Mouse (Mus musculus) neutrophil, adult 83 days (primary cell): ENCODE results near the gene Olfr1217. TPM values are rescaled to one million over a fixed set of nuclear protein-coding genes. Genes with fewer than 3 reads are reported as not detected.

Source experiments
- total RNA-seq, 2 experiments: library from RNA; stranded (reverse); gene quantifications; one replicate each; pipeline ENCODE4 v1.2.4; 2023

The Olfr1217 gene
- total RNA-seq: not detected

DNA sequence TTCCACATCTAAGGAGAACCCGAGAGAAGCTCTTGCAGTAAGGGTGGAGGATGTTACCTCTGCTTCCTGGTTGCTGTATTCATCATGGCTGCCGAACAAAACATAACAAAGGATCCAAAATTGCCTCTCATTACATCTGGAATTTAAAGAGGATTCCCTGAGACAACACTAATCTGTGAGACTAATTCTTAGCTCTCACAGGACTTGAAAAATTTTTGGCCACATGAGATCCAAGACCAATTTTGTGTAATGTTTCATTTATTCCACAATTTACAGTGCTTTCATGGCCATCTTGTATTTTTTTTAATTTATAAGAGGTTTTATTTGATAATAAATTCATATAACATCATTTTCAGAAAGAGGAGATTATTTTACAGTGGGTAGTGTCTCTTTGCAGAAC lies at the start of gene Olfr1217:
Gene Olfr1217 (minus strand): TSS at position 101 of the 400 bp plus-strand sequence.

DNA sequence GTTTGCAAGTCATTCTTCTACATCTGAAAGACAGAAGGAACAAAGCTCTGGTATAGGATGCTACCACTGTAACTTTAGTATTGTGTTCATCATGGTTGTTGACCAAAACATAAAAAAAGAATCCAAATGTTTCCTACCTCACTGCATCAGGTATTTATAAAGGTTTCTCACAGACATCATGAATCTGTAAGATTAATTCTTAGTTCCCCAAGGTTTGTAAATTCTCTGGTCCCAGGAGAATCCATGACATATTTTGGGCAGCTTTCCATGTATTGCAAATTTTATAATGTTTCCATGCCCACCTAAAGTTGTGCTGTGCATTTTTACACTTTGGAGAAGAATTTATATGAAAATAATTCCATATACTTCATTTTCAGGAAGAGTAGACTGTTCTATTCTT lies 29.2 kb upstream of the Olfr1217 start, which contains the start of gene Olfr1218:
Gene Olfr1218 (minus strand): TSS at position 101 of the 400 bp plus-strand sequence.

DNA sequence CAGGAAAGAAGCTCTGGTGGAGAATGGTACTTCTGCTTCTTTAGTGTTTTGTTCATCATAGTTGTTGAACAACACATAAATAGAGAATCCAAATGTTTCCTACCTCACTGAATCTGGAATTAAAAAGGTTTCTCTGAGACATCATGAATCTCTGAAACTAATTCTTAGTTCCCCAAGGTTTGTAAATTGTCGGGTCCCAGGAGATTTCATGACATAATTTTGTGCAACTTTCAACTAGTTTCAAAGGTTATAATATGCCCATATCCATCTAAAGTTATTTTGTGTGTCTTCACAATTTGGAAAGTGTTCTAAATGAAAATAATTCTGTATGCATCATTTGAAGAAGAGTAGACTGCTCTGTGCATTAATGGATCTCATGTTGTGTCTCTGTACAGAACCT lies 13.6 kb downstream of the Olfr1217 start, which contains the start of gene Olfr1216:
Gene Olfr1216 (minus strand): TSS at position 101 of the 400 bp plus-strand sequence.

GRCm38 (mm10) chr2:89006873-89007272 lies 25.0 kb downstream of the Olfr1217 start, which contains the start of gene Olfr1215:
Gene Olfr1215, minus strand, starts transcription at chr2:89006973.

DNA sequence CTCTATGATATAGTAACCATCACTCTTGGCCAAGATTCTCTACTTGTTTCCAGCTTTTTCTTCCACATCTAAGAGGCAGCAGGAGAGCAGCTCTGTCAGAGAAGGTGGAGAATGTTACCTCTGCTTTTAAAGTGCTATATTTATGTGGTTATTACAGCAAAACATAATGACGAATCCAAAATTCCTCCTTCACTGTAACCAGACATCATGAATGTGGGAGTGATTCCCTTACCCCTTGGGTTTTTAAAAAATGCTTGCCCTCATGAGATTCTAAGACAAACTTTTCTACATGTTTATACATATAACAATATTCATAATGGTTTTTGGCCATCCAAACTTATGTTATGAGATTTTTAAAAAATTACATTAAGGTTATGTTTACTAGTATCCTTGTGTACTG lies 39.3 kb downstream of the Olfr1217 start, which contains the start of gene Olfr1214:
Gene Olfr1214 (minus strand): TSS at position 101 of the 400 bp plus-strand sequence.

DNA sequence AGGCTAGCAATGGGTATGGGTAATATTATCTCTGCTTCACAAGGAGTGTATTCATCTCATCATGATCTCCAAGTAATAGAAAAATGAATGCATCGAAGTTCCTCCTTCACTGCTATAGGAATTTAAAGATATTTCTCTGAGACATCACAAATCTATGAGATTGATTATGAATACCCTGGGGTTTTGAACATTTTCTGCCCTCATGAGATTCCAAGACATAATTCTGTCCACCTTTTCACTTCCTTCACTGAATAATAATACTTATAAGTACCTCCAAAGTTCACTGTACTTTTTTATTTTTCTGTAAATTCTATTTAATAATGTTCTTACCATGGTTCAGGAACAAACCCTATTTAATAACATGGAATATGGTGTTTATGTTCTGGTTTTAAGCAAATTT lies 51.7 kb downstream of the Olfr1217 start, which contains the start of gene Gm13762:
Gene Gm13762 (minus strand): TSS at position 101 of the 400 bp plus-strand sequence.

Other genes starting within 250 kb of the Olfr1217 start
- not detected for gene Olfr1201, start 239.0 kb downstream of the Olfr1217 start, total RNA-seq
- not detected for gene Olfr1202, start 217.6 kb downstream of the Olfr1217 start, total RNA-seq
- gene Olfr1205, start 202.3 kb downstream of the Olfr1217 start, total RNA-seq: not detected
- not detected for gene Olfr1204, start 182.8 kb downstream of the Olfr1217 start, total RNA-seq
- not detected for gene Olfr1206, start 168.8 kb downstream of the Olfr1217 start, total RNA-seq
- gene Olfr1208, start 129.8 kb downstream of the Olfr1217 start, total RNA-seq: not detected
- not detected for gene Olfr1209, start 116.9 kb downstream of the Olfr1217 start, total RNA-seq
- not detected for gene Olfr1211, start 94.0 kb downstream of the Olfr1217 start, total RNA-seq
- not detected for gene Olfr1212, start 78.1 kb downstream of the Olfr1217 start, total RNA-seq
- gene Gm13762, start 51.8 kb downstream of the Olfr1217 start, total RNA-seq: not detected
- not detected for gene Olfr1214, start 39.4 kb downstream of the Olfr1217 start, total RNA-seq
- not detected for gene Olfr1215, start 25.1 kb downstream of the Olfr1217 start, total RNA-seq
- not detected for gene Olfr1216, start 13.7 kb downstream of the Olfr1217 start, total RNA-seq
- gene Olfr1218, start 29.1 kb upstream of the Olfr1217 start, total RNA-seq: not detected
- gene Olfr1219, start 51.4 kb upstream of the Olfr1217 start, total RNA-seq: not detected
- not detected for gene Olfr1220, start 74.8 kb upstream of the Olfr1217 start, total RNA-seq
- not detected for gene Olfr1221, start 85.2 kb upstream of the Olfr1217 start, total RNA-seq
- not detected for gene Olfr1222, start 101.0 kb upstream of the Olfr1217 start, total RNA-seq
- not detected for gene Olfr1223, start 119.5 kb upstream of the Olfr1217 start, total RNA-seq
- gene Olfr1224-ps1, start 132.0 kb upstream of the Olfr1217 start, total RNA-seq: not detected
- not detected for gene Olfr1225, start 142.6 kb upstream of the Olfr1217 start, total RNA-seq
- not detected for gene Olfr1226, start 168.0 kb upstream of the Olfr1217 start, total RNA-seq
- not detected for gene Olfr1228, start 222.0 kb upstream of the Olfr1217 start, total RNA-seq